Comparison of ENCODE assay signal across 26 mouse cellular contexts in genomic region chr4:13600761-13601160, GRCm38 (mm10).
A peak's percentile ranks its signal among the peaks of the same experiment; 100 is the strongest.
DNase-seq lines count a peak whose midpoint lies in the region; ATAC-seq lines count a peak whose summit lies in the region.
"Had no signal": no experiment of that assay in that cellular context is flagged by ENCODE, and none has a peak within 500 bp of the region (broad histone marks: within the 10 kb centered on the region; RNA-seq: fewer than 3 reads in every experiment).

No protein-coding gene starts in this region.

- 61% methylated on average over 4 of the region's 4 CpGs for WGBS in hindbrain, embryonic 13.5 days
- WGBS in hindbrain, embryonic 11.5 days, result 76% methylated on average over 4 of the region's 4 CpGs
- 47% methylated on average over 4 of the region's 4 CpGs for WGBS in forebrain, embryonic 16.5 days

- H3K9me3 ChIP-seq in hindbrain, embryonic 13.5 days, result no peaks in the 10 kb centered on the region
- H3K9me3 ChIP-seq in hindbrain, embryonic 11.5 days (ENCODE audit: control insufficient read depth, low read length), result no peaks in the 10 kb centered on the region
- H3K9me3 ChIP-seq in forebrain, embryonic 16.5 days (ENCODE audit: control insufficient read depth, low read length), result no peaks in the 10 kb centered on the region
- H3K9me3 ChIP-seq: embryonic facial prominence, embryonic 15.5 days; G1E; heart, embryonic 10.5 days; hindbrain, embryonic 10.5 days; intestine, embryonic 15.5 days; liver, embryonic 13.5 days; megakaryocyte, embryonic 14.5 days; neural tube, embryonic 12.5 days had no signal

- DNase-seq in hindbrain, embryonic 11.5 days (ENCODE audit: low spot score), result no peak
- peak; percentile 17 for DNase-seq in left cerebral cortex, postnatal 4 days
- no peak for DNase-seq in left cerebral cortex, postnatal 25 days (ENCODE audit: low spot score in 2 of 2)
- no peak for DNase-seq in right cerebral cortex, postnatal 14 days
- no peak for DNase-seq in left cerebral cortex, adult 18-20 months (ENCODE audit: low spot score in 2 of 2)
- DNase-seq: B cell, adult 2 months; cerebellum, adult 2 months; gastrocnemius, postnatal 10 days; kidney, adult 9 months; kidney, postnatal 14 days; liver, embryonic 13.5 days; lung, adult 2 months; midbrain, embryonic 14.5 days; right cerebral cortex, postnatal 4 days; thymus, postnatal 14 days had no signal

- no peak overlapping the region for H3K9ac ChIP-seq in hindbrain, embryonic 13.5 days
- H3K9ac ChIP-seq in hindbrain, embryonic 11.5 days (ENCODE audit: low read depth, low read length), result no peak overlapping the region
- no peak overlapping the region for H3K9ac ChIP-seq in forebrain, embryonic 16.5 days (replicated peaks; ENCODE audit: low read depth, low read length)
- H3K9ac ChIP-seq: embryonic facial prominence, embryonic 15.5 days; intestine, embryonic 15.5 days; liver, embryonic 13.5 days; neural tube, embryonic 12.5 days had no signal

- 0 out of 2 replicates have a peak, but pooled peaks have one; percentile 17 for ATAC-seq in hindbrain, embryonic 13.5 days (ENCODE audit: low FRiP score)
- no peak for ATAC-seq in hindbrain, embryonic 11.5 days (ENCODE audit: low FRiP score)
- ATAC-seq in forebrain, embryonic 16.5 days, result peak; percentile 26; the same call in 1 of the 2 replicates
- ATAC-seq: intestine, embryonic 15.5 days; Patski had no signal

- H3K4me3 ChIP-seq in hindbrain, embryonic 13.5 days, result no peak overlapping the region
- H3K4me3 ChIP-seq in hindbrain, embryonic 11.5 days (ENCODE audit: low read depth, low read length), result no peak overlapping the region
- no peak overlapping the region for H3K4me3 ChIP-seq in forebrain, embryonic 16.5 days (replicated peaks; ENCODE audit: low read length)
- H3K4me3 ChIP-seq: embryonic facial prominence, embryonic 15.5 days; heart, embryonic 10.5 days; hindbrain, embryonic 10.5 days; intestine, embryonic 15.5 days; liver, embryonic 13.5 days; megakaryocyte, embryonic 14.5 days; neural tube, embryonic 12.5 days had no signal

- H3K36me3 ChIP-seq in hindbrain, embryonic 13.5 days, result no peaks in the 10 kb centered on the region
- no peaks in the 10 kb centered on the region for H3K36me3 ChIP-seq in hindbrain, embryonic 11.5 days (ENCODE audit: control insufficient read depth, insufficient read depth, low read length)
- H3K36me3 ChIP-seq in forebrain, embryonic 16.5 days (ENCODE audit: control insufficient read depth, insufficient read depth), result no peaks in the 10 kb centered on the region
- H3K36me3 ChIP-seq: embryonic facial prominence, embryonic 15.5 days; G1E; heart, embryonic 10.5 days; hindbrain, embryonic 10.5 days; intestine, embryonic 15.5 days; liver, embryonic 13.5 days; neural tube, embryonic 12.5 days had no signal

- H3K4me2 ChIP-seq in hindbrain, embryonic 13.5 days, result no peak overlapping the region
- no peak overlapping the region for H3K4me2 ChIP-seq in hindbrain, embryonic 11.5 days (replicated peaks; ENCODE audit: low read depth, low read length)
- H3K4me2 ChIP-seq in forebrain, embryonic 16.5 days (ENCODE audit: low read length), result no peak overlapping the region
- H3K4me2 ChIP-seq: embryonic facial prominence, embryonic 15.5 days; intestine, embryonic 15.5 days; liver, embryonic 13.5 days; neural tube, embryonic 12.5 days had no signal

- no peaks in the 10 kb centered on the region for H3K27me3 ChIP-seq in hindbrain, embryonic 13.5 days
- no peaks in the 10 kb centered on the region for H3K27me3 ChIP-seq in hindbrain, embryonic 11.5 days (ENCODE audit: control insufficient read depth, insufficient read depth, low read length)
- H3K27me3 ChIP-seq in forebrain, embryonic 16.5 days (replicated peaks; ENCODE audit: control insufficient read depth, insufficient read depth, low read length), result no peaks in the 10 kb centered on the region
- H3K27me3 ChIP-seq: CH12.LX; embryonic facial prominence, embryonic 15.5 days; intestine, embryonic 15.5 days; liver, embryonic 13.5 days; megakaryocyte, embryonic 14.5 days; neural tube, embryonic 12.5 days; Patski had no signal

- H3K4me1 ChIP-seq in hindbrain, embryonic 13.5 days (replicated peaks), result peaks cover 19% of the 10 kb centered on the region
- no peaks in the 10 kb centered on the region for H3K4me1 ChIP-seq in hindbrain, embryonic 11.5 days (replicated peaks; ENCODE audit: control insufficient read depth, insufficient read depth, low read length)
- H3K4me1 ChIP-seq in forebrain, embryonic 16.5 days (replicated peaks; ENCODE audit: control insufficient read depth, insufficient read depth, low read length), result peaks cover 21% of the 10 kb centered on the region
- H3K4me1 ChIP-seq: embryonic facial prominence, embryonic 15.5 days; intestine, embryonic 15.5 days; liver, embryonic 13.5 days; megakaryocyte, embryonic 14.5 days had no signal

- no peak overlapping the region for H3K27ac ChIP-seq in hindbrain, embryonic 13.5 days
- H3K27ac ChIP-seq in hindbrain, embryonic 11.5 days (ENCODE audit: low read depth, low read length), result no peak overlapping the region
- H3K27ac ChIP-seq in forebrain, embryonic 16.5 days (ENCODE audit: low read length), result peak overlapping the region; percentile 88
- H3K27ac ChIP-seq: embryonic facial prominence, embryonic 15.5 days; heart, embryonic 10.5 days; hindbrain, embryonic 10.5 days; intestine, embryonic 15.5 days; liver, embryonic 13.5 days; neural tube, embryonic 12.5 days had no signal

- intact Hi-C loops in left cerebral cortex, postnatal 4 days (cut with DNase I), result no loop called here
- intact Hi-C loops in left cerebral cortex, postnatal 25 days (cut with DNase I), result no loop called here
